ENCODE assay signal across 8 mouse cellular contexts in the genomic region with DNA sequence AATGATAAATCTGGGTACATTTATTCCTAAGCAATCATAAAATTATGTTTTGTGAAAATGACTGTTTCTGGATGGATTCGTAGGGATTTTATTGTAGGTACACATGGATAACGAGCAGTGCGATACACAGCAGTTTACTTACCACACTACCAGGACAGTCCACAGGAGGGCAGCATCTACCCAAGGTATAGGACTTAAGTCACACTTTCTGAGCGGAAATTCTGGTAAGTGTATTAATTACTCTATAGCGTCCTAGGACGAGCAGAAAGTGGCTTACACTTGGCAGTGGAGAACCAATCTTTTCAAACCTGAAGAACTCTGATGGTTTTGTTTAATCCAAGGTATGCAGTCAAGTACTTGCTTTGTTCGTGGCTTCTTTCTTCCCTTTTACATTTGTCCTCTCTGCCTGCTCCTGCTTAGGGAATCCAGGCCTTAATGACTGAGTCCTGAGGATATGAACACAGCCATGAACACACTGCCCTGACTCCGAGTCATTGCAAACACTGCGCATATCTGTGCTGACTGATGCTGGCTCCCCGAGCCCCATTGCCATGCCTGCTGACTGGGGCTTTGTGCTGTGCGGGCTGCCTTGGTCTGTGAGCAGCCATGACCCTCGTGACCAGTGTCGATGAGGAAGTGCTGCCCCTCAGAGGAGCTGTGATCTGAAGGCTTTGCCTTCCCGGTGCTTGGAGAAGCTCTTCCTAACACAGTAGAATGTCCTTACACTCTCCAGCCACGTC.
DNase-seq lines count a peak whose midpoint lies in the region; ATAC-seq lines count a peak whose summit lies in the region.

No protein-coding gene starts in this region.

- no peaks in the 10 kb centered on the region for H3K36me3 ChIP-seq in heart, embryonic 12.5 days
- no peaks in the 10 kb centered on the region for H3K36me3 ChIP-seq in kidney, embryonic 16.5 days (ENCODE audit: insufficient read depth, low read length)

- WGBS in heart, embryonic 12.5 days, result 18% methylated on average over 15 of the region's 15 CpGs
- WGBS in kidney, embryonic 16.5 days, result 18% methylated on average over 15 of the region's 15 CpGs

- peak overlapping the region; percentile 60 for H3K4me2 ChIP-seq in heart, embryonic 12.5 days
- peak overlapping the region; percentile 42 for H3K4me2 ChIP-seq in kidney, embryonic 16.5 days (replicated peaks; ENCODE audit: low read depth, low read length)

- H3K9ac ChIP-seq in heart, embryonic 12.5 days, result peak overlapping the region; percentile 32; the same call in 1 of the 2 replicates
- peak overlapping the region; percentile 47 for H3K9ac ChIP-seq in kidney, embryonic 16.5 days (replicated peaks; ENCODE audit: low read length)

- peaks cover 5% of the 10 kb centered on the region for H3K9me3 ChIP-seq in heart, embryonic 12.5 days (replicated peaks)
- no peaks in the 10 kb centered on the region for H3K9me3 ChIP-seq in kidney, embryonic 16.5 days (ENCODE audit: low read length)

- H3K27ac ChIP-seq in heart, embryonic 12.5 days (ENCODE audit: poor library complexity, severe bottlenecking), result peak overlapping the region; percentile 53; the same call in 1 of the 2 replicates
- H3K27ac ChIP-seq in kidney, embryonic 16.5 days (ENCODE audit: low read length), result peak overlapping the region; percentile 76

- H3K4me1 ChIP-seq in heart, embryonic 12.5 days (replicated peaks), result no peaks in the 10 kb centered on the region
- H3K4me1 ChIP-seq in kidney, embryonic 16.5 days (ENCODE audit: insufficient read depth, low read length), result peaks cover 9% of the 10 kb centered on the region; the same call in 1 of the 2 replicates

- peak overlapping the region; percentile 24 for H3K4me3 ChIP-seq in heart, embryonic 12.5 days
- peak overlapping the region; percentile 17 for H3K4me3 ChIP-seq in kidney, embryonic 16.5 days (ENCODE audit: low read length)

- H3K27me3 ChIP-seq in heart, embryonic 12.5 days (replicated peaks), result no peaks in the 10 kb centered on the region
- H3K27me3 ChIP-seq in kidney, embryonic 16.5 days (ENCODE audit: insufficient read depth, low read length), result no peaks in the 10 kb centered on the region

- DNase-seq in CD4-positive, CD25-positive, alpha-beta regulatory T cell, adult 2 months (ENCODE audit: low read depth, low spot score), result peak; percentile 88
- DNase-seq in brain, embryonic 18.5 days (ENCODE audit: low read depth, low spot score), result peak; percentile 77
- DNase-seq in liver, result peak; percentile 79
- DNase-seq in monocyte, adult 2 months (ENCODE audit: low read depth in 1 of 2, low spot score in 2 of 2), result peak; percentile 41 to 61
- peak; percentile 60 to 70 for DNase-seq in spleen, postnatal 36 days (ENCODE audit: low spot score in 2 of 2)

- ATAC-seq in erythroid progenitor cell, adult 5-6 weeks (replicated peaks; ENCODE audit: low FRiP score, poor library complexity, severe bottlenecking), result peak; percentile 75
- peak; percentile 79 for ATAC-seq in heart, embryonic 12.5 days (ENCODE audit: insufficient number of reproducible peaks, low FRiP score)
- ATAC-seq in kidney, embryonic 16.5 days (ENCODE audit: low FRiP score, low TSS enrichment), result peak; percentile 90

Comparison
In these comparisons a context has a peak if more than half of its experiments do, and no peak if none do; other contexts are left out.
1. Peak in every context shown above with its lines: DNase-seq, ATAC-seq, H3K4me3 ChIP-seq and H3K27ac ChIP-seq.